Mouse (Mus musculus) layer of hippocampus, postnatal 14 days (tissue): ENCODE data around the gene Mip. TPM values are rescaled to one million over a fixed set of nuclear protein-coding genes. Genes with fewer than 3 reads are reported as not detected.
"Not testable (repeated sequence)": the region's sequence is repeated elsewhere in the genome, so short reads cannot be mapped to it uniquely, and the experiment has no call there.

ENCODE experiments used
- DNase-seq, 2 experiments: peaks; one replicate each; pipeline ENCODE4 v3.0.0; 2021 to 2022; ENCODE audit warnings: low spot score in 2 of 2, mixed read lengths in 1 of 2
- total RNA-seq, 2 experiments: library from RNA; stranded (reverse); gene quantifications; 2 replicates each; pipeline ENCODE4 v1.2.3; 2021

Mip gene
- total RNA-seq, 2 experiments from 2014 or later: not detected

- DNase-seq: no peak
These were observed 21.5 kb downstream of the Mip start for GRCm38 (mm10) chr10:128247020-128247732.

- DNase-seq: no peak
These were observed 24.9 kb downstream of the Mip start for GRCm38 (mm10) chr10:128250565-128250964.

- DNase-seq: no peak
These were observed 28.1 kb downstream of the Mip start, which contains the start of gene Apon for GRCm38 (mm10) chr10:128253677-128254255. Apon (plus strand) TSS chr10:128254096.

- DNase-seq: no peak
These were observed 30.3 kb downstream of the Mip start for GRCm38 (mm10) chr10:128255925-128256324.

GRCm38 (mm10) chr10:128256328-128256727 is 30.7 kb downstream of the Mip start:
- DNase-seq: no peak

GRCm38 (mm10) chr10:128258953-128259352 is 33.3 kb downstream of the Mip start:
- no peak for DNase-seq

GRCm38 (mm10) chr10:128259946-128260345 is 34.3 kb downstream of the Mip start:
- no peak for DNase-seq

- not testable (repeated sequence) for DNase-seq
These were observed 34.7 kb downstream of the Mip start for GRCm38 (mm10) chr10:128260376-128260775.

- no peak for DNase-seq
These were observed 36.7 kb downstream of the Mip start for GRCm38 (mm10) chr10:128262300-128262699.

- no peak for DNase-seq
These were observed 38.0 kb downstream of the Mip start for GRCm38 (mm10) chr10:128263393-128264310.

GRCm38 (mm10) chr10:128268371-128268770 is 42.7 kb downstream of the Mip start, which contains the start of gene Apof:
Apof (plus strand) TSS chr10:128268671.
- no peak for DNase-seq

- no peak for DNase-seq
These were observed 43.7 kb downstream of the Mip start for GRCm38 (mm10) chr10:128269206-128269910.

GRCm38 (mm10) chr10:128270287-128270841 is 44.7 kb downstream of the Mip start, which contains the start of gene Stat2:
Stat2 (plus strand) TSS chr10:128270559.
- DNase-seq: peak; percentile 94 to 98

- DNase-seq: no peak
These were observed 45.2 kb downstream of the Mip start for GRCm38 (mm10) chr10:128270866-128271265.

GRCm38 (mm10) chr10:128271883-128272282 is 46.2 kb downstream of the Mip start:
- no peak for DNase-seq

GRCm38 (mm10) chr10:128272819-128273439 is 47.3 kb downstream of the Mip start:
- DNase-seq: not testable (repeated sequence)

GRCm38 (mm10) chr10:128275374-128275773 is 49.7 kb downstream of the Mip start:
- not testable (repeated sequence) for DNase-seq

GRCm38 (mm10) chr10:128278158-128278557 is 52.5 kb downstream of the Mip start:
- DNase-seq: no peak

- DNase-seq: no peak
These were observed 55.3 kb downstream of the Mip start for GRCm38 (mm10) chr10:128280943-128281342.
